Mouse (Mus musculus) thymus, adult 18-20 months (tissue): Measurements from ENCODE around the gene Agap2.
"Not testable (repeated sequence)": the region's sequence is repeated elsewhere in the genome, so short reads cannot be mapped to it uniquely, and the experiment has no call there.

Source experiments
- DNase-seq, 2 experiments: peaks; one replicate each; pipeline ENCODE4 v3.0.0; 2022; ENCODE audit warnings: mixed read lengths in 2 of 2

Gene Agap2

DNA sequence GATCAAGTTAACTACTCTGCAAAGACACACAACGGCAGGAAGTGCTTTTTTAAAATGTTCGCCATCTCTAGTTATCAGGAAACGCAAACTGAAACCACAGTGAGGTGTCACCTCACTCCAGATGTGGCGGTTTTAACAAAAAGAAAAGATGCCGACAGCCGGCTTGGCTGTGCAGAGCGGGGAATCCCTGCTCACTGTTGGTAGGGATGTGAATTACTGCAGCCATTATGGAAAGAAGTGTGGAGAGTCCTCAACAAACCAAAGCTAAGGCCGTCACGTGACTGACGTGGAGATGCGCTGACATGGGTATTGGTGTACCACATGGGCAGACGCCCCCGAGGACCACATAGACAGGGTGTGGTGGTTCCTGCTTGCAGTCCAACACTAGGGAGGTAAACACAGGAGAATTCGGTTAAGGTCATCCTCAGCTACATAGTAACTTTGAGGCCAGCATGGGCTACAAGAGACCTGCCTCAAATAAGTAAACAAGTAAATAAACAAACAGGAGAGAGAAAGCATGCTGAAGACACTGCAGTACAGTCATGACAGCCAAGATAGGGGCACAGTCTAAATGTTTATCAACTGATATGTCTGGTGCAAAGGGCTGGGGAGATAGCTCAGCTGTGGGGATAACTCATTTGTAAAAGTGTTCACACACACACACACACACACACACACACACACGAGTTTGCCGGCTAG lies 32.6 kb downstream of the Agap2 start:
- DNase-seq = peak in 1 of 2 experiments; percentile 49

DNA sequence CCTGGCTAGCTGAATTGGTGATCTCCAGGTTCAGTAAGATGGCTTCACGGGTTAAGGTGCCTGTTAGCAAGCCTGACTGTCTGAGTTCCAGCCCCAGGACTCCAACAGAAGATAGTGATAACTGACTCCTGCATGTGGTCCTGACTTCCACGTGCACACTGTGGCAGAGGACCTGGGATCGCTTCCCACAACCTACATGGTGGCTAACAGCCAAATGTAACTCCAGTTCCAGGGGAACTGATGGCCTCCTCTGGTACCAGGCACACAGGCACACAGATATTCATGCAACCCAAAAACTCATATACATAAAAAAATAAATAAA lies 33.1 kb downstream of the Agap2 start:
- no peak for DNase-seq

DNA sequence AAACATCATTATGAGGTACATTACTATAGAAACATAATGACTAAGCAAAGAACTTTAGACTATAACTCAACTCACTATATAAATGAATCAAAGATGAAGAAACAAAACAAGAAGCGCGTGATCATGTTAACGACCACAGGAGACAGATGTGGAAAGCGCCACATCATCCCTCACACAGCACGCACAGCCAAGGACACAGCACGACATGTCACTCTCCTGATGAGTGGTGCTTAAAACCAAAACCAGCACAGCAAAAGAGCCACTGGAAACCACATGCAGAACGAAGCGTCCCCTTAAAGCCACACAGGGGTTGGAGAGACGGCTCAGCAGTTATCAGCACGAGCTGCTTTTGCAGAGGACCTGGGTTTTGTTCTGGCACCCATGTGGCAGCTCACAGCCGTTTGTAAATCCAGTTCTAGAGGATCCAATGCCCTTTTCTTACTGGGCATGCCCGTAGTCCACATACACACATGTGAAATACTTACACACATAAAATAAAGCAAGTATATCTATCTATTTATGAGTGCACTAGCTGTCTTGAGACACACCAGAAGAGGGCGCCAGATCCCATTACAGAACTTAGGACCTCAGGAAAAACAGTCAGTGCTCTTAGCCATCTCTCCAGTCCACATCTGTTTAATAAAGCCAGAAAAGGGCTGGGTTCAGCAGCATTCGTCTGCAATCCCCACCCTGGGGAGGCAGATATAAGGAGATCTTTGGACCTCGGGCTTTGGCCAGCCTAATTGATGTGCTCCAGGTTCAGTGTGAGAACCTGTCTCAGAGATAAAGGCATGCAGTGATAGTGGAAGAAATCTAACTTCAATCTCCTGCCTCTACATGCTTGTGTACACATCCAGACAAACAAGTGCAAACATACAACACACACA lies 36.2 kb downstream of the Agap2 start:
- DNase-seq = no peak

DNA sequence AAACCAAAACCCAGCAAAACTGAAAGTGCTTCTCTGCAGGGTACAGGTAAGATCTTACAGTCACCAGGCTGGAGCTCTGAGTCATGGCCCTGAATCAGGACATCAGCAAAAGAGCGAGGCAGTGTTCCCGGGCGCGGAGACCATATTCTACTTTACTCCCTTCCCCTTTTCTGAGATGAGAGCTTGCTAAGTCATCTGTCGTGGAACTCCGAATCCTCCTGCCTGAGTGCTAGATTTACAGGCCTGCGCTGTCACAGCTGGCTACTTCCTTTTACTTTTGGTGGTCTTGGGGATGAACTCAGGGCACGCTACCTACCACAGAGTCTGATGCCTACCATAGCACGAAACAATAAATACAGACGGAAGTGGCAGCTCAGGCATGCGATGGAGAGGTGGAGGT lies 39.3 kb downstream of the Agap2 start:
- DNase-seq = no peak

DNA sequence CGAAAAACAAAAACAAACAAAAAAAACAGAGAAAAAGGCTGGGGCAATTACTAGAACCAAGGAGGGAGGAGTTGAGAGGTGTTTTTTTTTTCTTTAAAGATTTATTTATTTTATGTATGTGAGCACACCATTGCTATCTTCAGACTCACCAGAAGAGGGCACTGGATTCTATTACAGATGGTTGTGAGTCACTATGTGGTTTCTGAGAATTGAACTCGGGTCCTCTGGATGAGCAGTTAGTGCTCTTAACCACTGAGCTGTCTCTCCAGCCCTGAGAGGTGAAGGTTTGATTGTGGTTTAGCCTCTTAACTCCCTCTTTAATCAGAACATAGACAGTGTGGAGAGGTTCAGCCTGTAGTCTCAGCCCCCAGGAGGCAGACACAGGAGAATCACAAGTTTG lies 40.0 kb downstream of the Agap2 start:
- no peak for DNase-seq

DNA sequence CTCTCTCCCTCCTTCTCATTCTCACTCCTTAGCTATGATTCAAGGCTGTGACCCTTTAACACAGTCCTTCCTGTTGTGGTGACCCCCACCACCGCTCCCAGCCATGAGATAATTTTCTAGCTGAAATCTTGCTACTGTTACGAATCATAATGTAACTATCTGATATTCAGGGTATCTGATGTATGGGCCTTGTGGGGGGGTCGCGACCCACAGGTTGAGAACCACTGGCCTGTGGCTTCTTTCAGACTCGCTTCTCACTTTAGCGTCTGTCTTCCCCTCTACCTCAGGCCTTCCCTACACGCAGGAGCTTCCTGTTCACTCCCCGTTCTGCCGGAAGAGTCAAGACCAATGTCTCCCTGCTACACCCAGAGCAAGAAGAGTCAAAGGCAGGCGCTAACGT lies 43.4 kb downstream of the Agap2 start:
- no peak for DNase-seq

DNA sequence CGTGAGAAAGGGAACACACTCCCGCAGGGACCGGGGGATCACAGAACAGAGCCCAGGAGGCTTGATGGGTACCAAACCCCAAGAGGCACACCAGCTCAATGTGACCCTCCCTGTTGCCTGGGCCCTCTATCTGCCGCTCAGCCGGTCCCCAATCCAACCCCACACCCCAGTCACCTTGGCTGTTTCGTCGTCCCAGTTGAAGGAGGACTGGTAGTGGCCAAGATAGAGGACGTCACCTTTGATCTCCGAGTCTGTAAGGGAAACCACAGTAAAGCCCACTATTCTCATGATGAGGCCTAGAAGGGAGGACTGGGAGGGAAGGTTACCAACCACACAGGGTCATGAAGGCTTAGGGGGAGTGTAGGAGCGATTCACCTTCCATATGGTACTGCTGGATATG lies 44.1 kb downstream of the Agap2 start:
- no peak for DNase-seq

DNA sequence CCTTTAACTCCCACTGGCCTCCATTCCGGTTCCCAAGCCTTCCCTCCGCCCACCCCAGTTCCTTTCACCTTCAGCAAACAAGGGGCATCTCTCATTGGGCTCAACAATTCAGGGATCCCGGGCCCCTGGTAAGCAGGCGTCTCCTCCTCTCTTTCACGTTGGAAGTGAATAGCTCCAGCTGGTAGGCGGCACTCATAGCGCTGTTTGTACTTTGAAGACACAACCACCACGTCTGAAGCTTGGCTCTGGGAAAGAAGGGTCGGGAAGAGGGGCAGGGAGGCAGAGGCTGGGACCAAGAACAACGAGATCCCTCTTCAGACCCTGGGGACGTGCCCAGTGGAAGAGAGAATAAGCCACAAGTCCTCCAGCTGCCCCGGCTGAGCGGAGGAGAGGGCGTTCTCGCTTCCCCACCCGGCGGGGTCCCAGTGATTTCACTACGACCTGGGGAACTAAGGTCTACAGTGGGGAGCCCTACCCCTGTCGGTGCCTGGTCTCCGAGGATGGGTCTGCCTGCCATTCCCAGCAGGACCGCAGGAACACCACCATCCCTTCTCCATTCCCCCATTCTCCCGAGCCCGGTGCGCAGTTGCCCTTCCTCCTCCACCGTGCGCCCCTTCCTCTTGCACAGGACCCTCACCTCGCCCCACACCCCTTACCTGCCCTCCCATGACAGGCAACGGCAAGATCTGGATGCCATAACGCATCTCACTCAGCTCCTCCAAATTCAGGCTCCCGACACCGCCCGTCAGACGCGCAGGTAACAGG lies 45.4 kb downstream of the Agap2 start:
- no peak for DNase-seq

DNA sequence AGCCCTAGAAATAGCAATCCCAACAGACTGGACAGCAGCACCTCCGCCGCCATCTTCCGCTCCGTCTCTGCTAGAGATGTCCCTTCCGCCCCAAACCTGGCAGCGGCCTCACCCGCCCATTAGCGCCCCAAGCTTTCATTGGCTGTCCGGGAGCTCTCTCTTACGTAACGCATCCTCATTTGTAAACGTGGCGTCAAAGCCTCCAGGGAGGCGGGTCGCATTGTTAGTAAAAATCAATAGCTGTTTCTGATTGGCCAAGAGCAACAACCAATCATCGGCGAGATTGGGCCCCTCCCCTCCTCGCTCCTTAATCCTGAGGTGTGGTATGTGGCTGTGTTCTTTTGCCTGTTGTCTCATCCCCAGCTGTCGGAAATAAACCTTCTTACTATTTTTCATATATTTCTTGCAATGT lies 46.0 kb downstream of the Agap2 start, which contains the start of gene Os9:
Gene Os9, minus strand, starts transcription at position 66 of the 412 bp plus-strand sequence.
- DNase-seq = peak; percentile 92 to 96

DNA sequence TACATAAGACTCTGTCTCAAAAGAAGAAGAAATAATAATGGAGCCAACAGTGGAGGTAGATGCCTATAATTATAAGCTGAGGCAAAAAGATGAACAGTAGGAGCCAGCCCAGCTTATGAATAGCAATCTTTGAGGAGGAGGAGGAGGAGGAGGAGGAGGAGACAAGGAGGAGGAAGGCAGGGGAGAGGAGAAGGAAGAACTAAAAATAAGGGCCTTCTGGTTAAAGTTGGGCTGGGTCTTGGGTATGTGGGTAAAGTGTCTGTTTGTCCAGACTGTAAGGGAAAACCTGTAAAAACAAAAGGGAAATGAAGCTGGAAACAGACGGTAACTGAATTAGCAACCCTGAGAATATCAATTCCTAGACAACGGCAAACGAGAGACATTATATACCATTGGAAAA lies 46.9 kb downstream of the Agap2 start:
- DNase-seq = no peak

DNA sequence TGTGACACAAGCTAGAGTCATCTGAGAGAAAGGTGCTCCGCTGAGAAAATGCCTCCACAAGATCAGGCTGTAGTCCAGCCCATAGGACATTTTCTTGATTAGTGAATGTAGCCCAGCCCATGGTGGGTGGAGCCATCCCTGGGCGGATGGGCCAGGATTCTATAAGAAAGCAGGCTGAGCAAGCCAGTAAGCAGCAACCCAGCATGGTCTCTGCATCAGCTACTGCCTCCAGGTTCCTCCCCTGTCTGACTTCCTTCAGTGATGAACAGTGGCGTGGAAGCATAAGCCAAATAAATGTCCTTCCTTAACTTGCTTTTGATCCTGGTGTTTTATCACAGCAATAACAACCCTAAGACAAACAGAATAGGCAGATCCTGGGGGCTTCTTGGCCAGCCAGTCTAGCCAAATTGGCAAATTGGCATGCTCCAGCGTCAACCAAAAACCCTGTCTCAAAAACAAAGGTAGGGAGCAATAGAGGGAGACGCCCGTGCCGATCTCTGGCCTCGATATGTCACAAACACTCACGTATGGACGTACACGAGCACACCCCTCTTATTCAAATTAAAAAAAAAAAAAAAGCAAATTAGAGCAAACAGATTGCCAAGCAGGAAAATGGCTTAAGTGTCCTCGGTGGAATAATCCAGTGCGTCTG lies 47.8 kb downstream of the Agap2 start:
- DNase-seq = no peak

DNA sequence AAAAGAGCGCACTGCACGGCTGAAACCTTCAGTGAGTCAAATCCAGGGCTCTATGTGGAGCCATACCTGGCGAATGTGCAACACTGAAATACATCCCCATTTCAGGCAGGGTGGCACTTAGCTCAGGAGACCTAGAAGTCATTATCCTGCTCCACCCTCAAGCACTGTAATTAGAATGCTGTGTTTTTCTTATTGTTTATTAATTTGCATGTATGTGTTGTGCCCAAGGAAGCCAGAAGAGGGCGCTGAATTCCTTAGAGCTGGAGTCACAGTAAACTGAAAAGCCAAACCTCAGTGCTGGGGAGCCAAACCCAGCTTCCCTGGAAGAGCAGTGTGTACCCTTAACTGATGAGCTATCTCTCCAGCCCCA lies 48.3 kb downstream of the Agap2 start:
- no peak for DNase-seq

DNA sequence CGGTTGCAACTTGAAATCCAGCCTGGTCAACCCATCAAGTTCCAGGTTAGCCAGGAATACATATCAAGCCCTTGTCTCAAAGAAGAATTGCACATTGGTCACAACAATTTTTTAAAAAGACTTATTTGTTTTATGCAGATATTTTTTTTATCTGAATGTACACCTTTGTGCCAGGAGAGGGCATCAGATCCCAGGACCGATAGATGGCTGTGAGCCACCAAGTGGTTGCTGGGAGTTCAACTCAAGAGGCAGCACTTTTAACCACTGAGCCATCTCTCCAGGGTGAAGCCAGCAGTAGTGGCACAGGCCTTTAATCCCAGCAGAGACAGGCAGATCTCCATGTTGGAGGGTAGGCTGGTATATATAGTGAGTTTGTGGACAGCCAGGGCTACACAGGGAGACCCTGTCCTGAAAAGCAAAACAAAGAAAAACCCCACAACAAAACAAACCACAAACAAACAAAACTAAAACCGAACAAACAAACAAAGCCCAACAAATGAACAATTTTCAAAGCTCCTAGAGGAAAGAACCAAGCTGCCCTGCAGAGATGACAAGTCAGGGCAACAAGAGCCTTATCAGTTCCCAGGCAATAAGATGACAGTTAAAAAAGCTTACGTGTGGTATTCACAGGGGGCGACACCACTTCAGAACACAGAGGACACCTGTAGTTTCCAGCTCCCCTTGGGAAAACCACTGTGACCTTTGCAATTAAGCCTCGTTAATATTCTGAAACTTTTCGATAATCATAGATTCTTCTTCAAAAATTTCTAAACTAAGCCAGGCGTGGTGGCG lies 50.3 kb downstream of the Agap2 start:
- DNase-seq = peak in 1 of 2 experiments; percentile 35

DNA sequence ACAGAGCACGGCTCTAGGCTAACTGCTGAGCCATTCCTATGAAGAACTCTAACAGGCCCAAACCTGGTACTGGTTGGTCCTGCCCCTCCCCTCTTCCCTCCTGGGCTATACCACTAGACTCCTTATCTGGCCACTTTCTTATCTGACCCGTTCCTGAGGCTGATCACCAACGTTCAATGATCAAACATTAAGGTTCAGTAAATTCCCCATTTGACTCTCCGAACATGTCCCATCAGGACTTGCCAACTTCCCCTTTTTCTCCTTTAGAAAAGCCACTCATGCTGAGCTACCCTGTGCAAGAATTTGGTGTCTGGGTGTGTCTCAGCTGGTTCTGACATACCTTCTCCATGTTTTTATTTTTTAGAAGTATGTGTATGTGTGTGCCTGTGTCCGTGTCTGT lies 51.5 kb downstream of the Agap2 start:
- no peak for DNase-seq

DNA sequence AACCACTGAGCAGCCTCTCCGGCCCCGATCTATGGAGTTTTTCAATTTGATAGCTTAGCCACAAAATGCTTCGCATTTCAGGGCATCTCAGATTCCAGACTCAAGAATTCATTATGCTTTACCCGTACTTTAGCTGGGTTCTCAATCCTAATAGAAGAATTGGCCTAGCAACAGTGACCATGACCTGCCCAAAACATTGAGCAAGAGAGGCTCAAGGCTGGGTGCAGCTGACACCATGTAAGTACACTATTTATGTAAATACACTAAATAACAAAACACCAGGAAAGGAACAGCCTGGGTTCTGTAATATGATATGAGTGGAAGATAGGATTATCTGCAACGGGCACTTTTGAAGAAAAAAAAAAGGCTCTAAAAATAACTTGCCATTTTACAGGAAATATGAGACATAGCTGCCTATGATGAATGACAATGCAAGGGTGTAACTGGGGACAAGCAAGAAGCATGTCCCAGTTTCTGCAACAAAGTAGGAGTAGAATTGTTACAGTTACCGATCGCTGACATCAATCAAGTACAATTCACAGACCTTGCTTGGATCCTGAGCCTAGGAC lies 52.7 kb downstream of the Agap2 start:
- no peak for DNase-seq

DNA sequence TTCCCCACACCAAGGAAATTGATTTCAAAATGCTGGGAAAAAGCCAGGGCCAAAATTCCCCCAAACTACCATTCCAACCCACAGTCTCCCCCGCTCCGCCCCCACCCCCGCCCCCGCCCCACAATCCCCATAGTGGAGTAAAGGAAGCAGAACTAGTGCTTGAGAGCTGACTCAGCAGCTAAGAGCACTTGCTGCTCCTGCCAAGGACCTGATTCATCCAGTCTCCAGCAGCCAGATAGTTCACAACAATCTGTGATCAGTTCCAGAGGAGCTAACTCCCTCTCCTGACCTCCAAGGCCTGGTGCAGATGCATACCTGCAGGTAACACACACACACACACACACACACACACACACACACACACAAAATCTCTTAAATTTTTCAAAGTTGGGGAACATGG lies 54.3 kb downstream of the Agap2 start:
- no peak for DNase-seq

DNA sequence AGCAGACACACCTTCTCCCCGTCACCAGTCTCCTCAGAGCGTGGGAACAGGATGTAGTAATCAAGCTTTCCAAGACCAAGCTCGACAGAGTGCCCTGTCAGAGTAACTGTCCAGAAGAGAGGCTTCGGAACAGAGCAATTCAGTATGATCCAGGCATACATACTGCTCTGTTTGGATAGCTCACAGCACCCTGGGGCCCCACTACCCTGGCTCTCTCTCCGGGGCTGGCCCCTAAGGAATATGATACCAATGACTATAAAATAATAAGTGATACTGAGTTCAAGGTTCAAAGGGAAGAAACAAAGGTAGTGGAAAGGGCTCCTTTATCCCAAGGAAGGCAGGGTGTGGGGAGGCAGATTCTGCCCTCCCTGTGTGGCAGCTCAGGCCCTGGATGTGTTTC lies 57.4 kb downstream of the Agap2 start:
- no peak for DNase-seq

DNA sequence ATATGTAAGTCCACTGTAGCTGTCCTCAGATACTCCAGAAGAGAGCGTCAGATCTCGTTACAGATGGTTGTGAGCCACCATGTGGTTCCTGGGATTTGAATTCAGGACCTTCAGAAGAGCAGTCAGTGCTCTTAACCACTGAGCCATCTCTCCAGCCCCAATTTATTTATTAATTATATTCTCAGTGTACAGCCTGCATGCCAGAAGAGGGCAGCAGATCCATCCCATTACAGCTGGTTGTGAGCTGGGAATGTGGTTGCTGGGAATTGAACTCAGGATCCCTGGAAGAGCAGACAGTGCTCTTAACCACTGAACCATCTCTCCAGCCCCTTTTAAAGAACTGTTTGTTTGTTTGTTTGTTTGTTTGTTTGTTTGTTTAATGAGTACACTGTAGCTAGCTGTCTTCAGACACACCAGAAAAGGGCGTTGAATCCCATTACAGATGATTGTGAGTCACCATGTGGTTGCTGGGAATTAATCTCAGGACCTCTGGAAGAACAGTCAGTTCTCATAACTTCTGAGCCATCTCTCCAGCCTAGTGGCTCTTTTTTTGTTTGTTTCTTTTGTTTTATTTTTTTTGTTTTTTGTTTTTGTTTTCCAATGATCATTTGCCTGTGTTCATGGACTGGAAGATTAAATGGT lies 59.4 kb downstream of the Agap2 start:
- DNase-seq = not testable (repeated sequence)

DNA sequence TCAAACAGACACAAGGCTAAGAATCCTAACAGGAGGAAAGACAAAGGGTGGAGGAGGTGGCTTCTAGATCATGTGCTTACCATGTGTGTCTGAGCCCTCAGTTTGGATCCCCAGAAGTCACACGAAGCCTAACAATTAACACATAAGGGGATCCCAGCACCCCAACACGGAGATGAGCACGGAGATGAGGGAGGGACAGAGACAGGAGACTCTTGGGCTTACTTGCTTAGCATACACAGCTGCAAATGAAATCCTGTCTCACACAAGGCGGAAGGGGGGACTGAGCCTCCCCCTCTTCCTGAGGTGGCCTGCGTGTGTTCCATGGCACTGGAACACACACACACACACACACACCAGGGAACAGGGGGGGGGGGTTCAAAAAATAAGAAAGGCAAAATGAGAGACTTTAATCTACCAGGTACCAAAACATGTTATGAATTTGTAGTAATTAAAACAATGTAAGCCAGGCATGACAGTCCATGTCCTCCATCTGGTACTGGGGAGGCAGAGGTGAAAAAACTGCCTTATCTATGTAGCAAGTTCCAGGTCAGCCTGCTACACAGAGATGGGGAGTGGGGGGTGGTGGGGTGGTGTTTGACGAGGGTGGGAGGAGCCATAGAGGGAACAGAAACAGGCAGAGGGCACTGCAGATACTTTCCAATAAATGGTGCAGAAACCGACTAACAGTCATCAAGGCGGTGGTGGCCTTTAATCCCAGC lies 60.2 kb downstream of the Agap2 start:
- DNase-seq = peak; percentile 43 to 68

DNA sequence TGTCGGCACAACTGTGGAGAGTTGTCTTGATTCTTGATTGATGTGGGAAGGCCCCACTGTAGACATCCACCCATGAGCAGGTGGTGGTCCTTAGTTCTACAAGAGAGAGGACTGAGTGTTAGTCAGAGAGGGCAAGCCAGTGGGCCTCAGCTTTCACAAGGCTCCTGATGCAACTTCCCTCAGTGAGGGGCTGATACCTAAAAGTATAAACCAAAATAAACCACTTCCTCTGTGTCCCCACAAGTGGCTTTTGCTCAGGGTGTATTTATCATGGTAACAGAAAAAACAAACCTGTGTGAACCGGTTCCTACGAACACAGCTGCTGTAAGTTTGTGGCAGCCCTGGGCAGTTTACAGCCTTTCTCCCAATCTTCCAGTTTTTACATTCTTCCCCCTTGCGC lies 61.4 kb downstream of the Agap2 start:
- DNase-seq = peak in 1 of 2 experiments; percentile 47

DNA sequence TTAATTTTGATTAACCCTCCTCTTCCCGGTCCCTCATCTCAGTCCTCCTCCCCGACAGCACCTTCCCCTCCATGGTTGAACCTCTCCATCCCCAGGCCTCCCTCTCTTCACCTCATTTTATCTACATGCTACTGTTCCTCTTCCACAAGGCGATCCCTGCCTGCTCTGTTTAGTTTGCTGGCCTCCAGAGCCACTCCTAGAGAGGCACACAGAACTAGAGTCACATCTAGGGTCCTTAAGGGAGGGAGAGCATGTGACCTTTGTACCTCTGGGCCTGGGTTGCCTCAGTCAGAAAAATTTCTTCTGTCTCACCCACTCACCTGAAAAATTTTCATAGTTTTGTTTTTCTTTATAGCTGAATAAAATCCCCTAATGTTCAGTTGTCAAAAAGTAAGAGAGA lies 62.8 kb downstream of the Agap2 start:
- no peak for DNase-seq
